Mouse (Mus musculus): Measurements from ENCODE around the gene Gm525. TPM values are rescaled to one million over a fixed set of nuclear protein-coding genes. Genes with fewer than 3 reads are reported as not detected.
"Not testable (repeated sequence)": the region's sequence is repeated elsewhere in the genome, so short reads cannot be mapped to it uniquely, and the experiment has no call there.

The Gm525 gene
- total RNA-seq, 1 experiment from 2014 or later: not detected

DNA sequence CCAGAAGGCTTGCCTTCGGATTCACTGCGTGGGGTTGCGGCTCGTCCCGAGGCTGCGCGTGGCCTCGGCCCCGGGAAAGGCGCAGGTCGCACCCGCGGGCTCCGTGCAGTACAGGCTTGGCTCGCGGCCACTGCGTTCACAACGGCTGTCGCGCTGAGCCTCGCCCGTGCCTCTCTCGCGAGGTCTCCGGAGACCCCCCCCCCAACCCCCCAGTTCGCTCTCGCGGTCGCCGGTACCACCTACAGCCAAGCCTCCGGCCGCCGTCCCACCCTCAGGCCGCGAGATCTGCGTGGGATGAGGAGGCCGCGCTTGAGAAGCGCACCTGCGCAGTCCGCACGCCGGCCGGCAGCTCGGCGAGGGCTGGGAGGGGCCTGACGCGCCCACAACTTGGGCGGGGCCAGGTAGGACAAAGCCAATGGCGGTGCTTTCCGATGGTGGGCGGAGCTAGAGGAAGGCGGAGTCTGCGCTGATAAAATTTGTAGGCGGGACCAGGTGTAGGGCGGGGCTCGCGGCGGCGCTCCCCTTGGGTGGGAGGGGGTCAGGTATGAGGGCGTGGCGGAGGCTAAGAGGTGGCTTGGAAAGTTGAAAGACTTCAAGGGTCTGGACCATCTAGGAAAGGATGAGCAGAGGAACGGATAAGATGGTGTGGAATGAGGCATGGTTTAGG, 13.1 kb upstream of the Gm525 start:
- ATAC-seq (replicated peaks; ENCODE audit: low read depth, poor library complexity, severe bottlenecking): peak; percentile 81

GRCm38 (mm10) chr11:89061362-89061761, 12.3 kb upstream of the Gm525 start:
- ATAC-seq (replicated peaks; ENCODE audit: low read depth, poor library complexity, severe bottlenecking): no peak

DNA sequence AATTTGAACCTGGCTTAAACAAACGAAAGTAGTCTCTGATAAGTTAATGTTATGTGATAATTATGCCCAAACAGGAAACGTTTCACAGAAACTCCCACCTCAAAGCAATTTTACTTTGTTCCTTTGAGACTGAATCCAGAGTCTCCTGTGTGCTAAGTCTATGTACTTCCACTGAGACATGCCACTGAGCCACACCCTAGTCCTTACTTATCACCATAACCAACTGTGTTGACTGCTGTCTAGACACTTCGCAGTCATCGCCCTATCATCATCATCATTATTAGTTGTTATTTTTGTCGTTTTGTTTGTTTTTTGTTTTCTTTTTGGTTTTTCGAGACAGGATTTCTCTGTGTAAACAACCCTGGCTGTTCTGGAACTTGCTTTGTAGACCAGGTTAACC, 9.3 kb upstream of the Gm525 start:
- ATAC-seq (replicated peaks; ENCODE audit: low read depth, poor library complexity, severe bottlenecking): no peak

DNA sequence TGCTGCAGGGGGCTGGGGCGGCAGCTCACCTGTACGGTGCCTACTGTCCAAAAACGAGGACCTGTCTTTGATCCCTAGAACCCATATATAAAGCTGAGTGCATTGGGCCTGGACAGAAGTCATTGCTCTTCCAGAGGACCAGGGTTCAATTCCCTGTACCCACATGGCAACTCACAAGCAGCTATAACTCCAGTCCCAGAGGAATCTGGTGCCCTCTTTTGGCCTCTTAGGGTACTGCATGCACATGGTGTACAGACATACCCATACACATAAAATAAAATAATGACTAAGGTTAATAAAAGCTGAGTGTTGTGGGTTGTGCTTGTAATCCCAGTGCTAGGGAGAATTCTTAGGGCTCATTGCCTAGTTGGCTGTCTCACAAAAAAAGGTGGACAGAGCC, 8.3 kb upstream of the Gm525 start:
- ATAC-seq (replicated peaks; ENCODE audit: low read depth, poor library complexity, severe bottlenecking): no peak

- ATAC-seq (replicated peaks; ENCODE audit: low read depth, poor library complexity, severe bottlenecking): no peak
These were observed 7.5 kb upstream of the Gm525 start for GRCm38 (mm10) chr11:89066126-89066525.

- ATAC-seq (replicated peaks; ENCODE audit: low read depth, poor library complexity, severe bottlenecking): no peak
These were observed 6.9 kb upstream of the Gm525 start, which contains the start of gene Dgke for GRCm38 (mm10) chr11:89066750-89067149. Gene Dgke (minus strand): TSS chr11:89066850.

GRCm38 (mm10) chr11:89067301-89067822, 6.3 kb upstream of the Gm525 start:
- ATAC-seq (replicated peaks; ENCODE audit: low read depth, poor library complexity, severe bottlenecking): no peak

- no peak for ATAC-seq (replicated peaks; ENCODE audit: low read depth, poor library complexity, severe bottlenecking)
These were observed 5.7 kb upstream of the Gm525 start for GRCm38 (mm10) chr11:89067871-89068490.

GRCm38 (mm10) chr11:89068649-89069048, 5.0 kb upstream of the Gm525 start:
- ATAC-seq (replicated peaks; ENCODE audit: low read depth, poor library complexity, severe bottlenecking): no peak

- peak; percentile 73 for ATAC-seq (replicated peaks; ENCODE audit: low read depth, poor library complexity, severe bottlenecking)
These were observed 4.3 kb upstream of the Gm525 start for GRCm38 (mm10) chr11:89069303-89069702.

GRCm38 (mm10) chr11:89071522-89071921, 2.1 kb upstream of the Gm525 start:
- no peak for ATAC-seq (replicated peaks; ENCODE audit: low read depth, poor library complexity, severe bottlenecking)

- no peak for ATAC-seq (replicated peaks; ENCODE audit: low read depth, poor library complexity, severe bottlenecking)
These were observed 1.3 kb downstream of the Gm525 start for GRCm38 (mm10) chr11:89074783-89075413.

GRCm38 (mm10) chr11:89076370-89076821, 2.8 kb downstream of the Gm525 start:
- peak; percentile 55 for ATAC-seq (replicated peaks; ENCODE audit: low read depth, poor library complexity, severe bottlenecking)

DNA sequence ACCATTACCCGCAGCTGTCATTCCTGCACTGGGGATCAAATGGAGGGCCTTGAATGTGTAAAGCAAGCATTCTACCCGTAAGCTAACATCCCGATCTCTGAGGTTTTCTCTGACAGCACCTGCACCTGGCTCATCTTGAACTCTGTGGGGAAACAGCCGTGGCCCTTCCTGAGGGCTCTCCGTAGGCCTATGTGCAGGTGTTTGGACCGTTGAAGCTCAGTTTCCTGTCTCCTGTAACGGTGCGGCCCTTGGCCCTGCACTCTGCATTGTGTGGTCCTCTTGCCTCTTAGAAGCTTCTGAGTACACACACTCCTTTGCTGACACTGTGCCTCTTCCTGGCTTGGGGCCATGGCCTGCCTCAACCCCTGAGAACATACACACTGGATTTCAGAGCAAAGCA, 4.0 kb downstream of the Gm525 start:
- no peak for ATAC-seq (replicated peaks; ENCODE audit: low read depth, poor library complexity, severe bottlenecking)

GRCm38 (mm10) chr11:89078305-89078704, 4.7 kb downstream of the Gm525 start:
- ATAC-seq (replicated peaks; ENCODE audit: low read depth, poor library complexity, severe bottlenecking): no peak

DNA sequence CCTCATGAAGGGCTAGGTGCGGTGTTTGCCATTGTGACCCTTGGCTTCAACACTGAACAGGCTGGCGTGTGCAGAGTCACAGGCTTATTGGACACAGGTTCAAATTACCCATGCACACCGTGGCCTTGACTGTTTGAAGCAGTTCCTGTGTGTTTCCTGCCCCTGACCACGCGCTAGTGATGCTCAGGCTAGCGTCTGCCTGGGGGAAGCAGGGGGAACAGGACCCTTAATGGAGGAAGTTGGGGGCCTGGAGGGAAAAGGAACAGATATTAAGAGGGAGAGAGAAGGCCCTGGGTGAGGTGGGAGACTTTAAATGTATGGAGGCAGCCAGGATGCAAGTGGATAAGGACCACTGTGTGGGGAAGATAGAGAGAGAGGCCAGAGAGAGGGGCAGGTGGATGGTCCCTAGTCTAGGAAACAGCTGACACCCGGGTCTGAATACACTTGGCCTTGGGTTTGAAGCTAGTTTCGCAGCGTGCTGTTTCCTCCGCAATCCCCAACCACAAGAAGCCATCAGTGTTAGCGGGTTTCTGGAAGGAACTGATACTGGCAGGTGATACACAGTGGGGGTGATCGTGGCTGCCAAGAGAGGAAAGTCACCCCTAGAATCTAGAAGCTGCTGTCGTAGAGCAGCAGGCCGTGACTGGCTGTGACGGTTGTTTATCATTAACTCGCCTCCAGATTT, 5.5 kb downstream of the Gm525 start:
- peak; percentile 59 for ATAC-seq (replicated peaks; ENCODE audit: low read depth, poor library complexity, severe bottlenecking)

- ATAC-seq (replicated peaks; ENCODE audit: low read depth, poor library complexity, severe bottlenecking): not testable (repeated sequence)
These were observed 8.3 kb downstream of the Gm525 start for GRCm38 (mm10) chr11:89081906-89082305.

DNA sequence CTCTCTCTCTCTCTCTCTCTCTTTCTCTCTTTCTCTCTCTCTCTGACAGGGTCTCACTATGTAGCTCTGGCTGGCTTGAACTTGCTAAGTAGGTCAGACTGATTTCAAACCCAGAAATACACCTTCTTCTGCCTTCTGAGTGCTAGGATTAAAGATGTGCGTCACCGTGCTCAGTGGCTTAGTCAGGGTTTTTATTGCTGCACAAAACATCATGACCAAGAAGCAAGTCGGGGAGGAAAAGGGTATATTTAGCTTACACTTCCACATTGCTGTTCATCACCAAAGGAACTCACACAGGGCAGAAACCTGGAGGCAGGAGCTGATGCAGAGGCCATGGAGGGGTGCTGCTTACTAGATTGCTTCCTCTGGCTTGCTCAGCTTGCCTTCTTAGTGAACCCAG, 9.1 kb downstream of the Gm525 start:
- not testable (repeated sequence) for ATAC-seq (replicated peaks; ENCODE audit: low read depth, poor library complexity, severe bottlenecking)

DNA sequence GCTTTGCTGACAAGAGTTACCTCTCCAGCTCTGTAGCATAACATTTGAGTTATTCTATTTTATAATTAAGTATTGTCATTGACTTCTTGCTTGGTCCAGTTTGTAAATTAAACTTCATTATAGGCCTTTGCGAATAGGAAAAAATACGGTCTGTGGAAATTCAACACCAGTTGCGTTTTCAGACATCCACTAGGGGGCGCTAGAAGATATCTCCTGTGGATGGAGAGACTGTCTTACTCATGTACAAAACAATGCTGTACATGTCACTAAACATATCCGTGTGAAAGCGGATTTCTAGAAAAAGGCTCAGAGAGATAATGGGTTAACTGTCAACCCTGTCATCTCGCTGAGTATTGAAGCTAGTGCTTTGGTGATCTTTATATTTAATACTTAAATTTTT, 11.0 kb downstream of the Gm525 start:
- peak; percentile 64; the same call in 1 of the 2 replicates for ATAC-seq (replicated peaks; ENCODE audit: low read depth, poor library complexity, severe bottlenecking)

- ATAC-seq (replicated peaks; ENCODE audit: low read depth, poor library complexity, severe bottlenecking): no peak
These were observed 12.7 kb downstream of the Gm525 start for GRCm38 (mm10) chr11:89086208-89086809.
